Mouse (Mus musculus): ENCODE measurements around the gene Gm21976. TPM values are rescaled to one million over a fixed set of nuclear protein-coding genes. Genes with fewer than 3 reads are reported as not detected.

Gm21976 gene
- polyA plus RNA-seq, 1 experiment = 2.2 TPM

GRCm38 (mm10) chr13:98354090-98354801, 74.6 kb downstream of the Gm21976 start, which contains the start of gene Foxd1:
Foxd1 (plus strand) TSS chr13:98354242.
- DNase-seq (ENCODE audit: low read depth) = no peak

- DNase-seq (ENCODE audit: low read depth) = no peak
Observed at GRCm38 (mm10) chr13:98354871-98355558, 75.3 kb downstream of the Gm21976 start.

- DNase-seq (ENCODE audit: low read depth) = no peak
Observed at GRCm38 (mm10) chr13:98355559-98356111, 75.9 kb downstream of the Gm21976 start.

- no peak for DNase-seq (ENCODE audit: low read depth)
Observed at GRCm38 (mm10) chr13:98356176-98356972, 76.7 kb downstream of the Gm21976 start.

Other genes starting within 250 kb of the Gm21976 start
- gene Arhgef28, start 73.4 kb upstream of the Gm21976 start, polyA plus RNA-seq (2012; rRNA removed) = 25.7 and 27.8 TPM in 2 replicates
- 6.5 and 7.9 TPM in 2 replicates for gene Utp15, start 16.8 kb upstream of the Gm21976 start, polyA plus RNA-seq (2012; rRNA removed)
- 14.7 and 16.4 TPM in 2 replicates for gene Ankra2, start 16.8 kb upstream of the Gm21976 start, polyA plus RNA-seq (2012; rRNA removed)
- gene Btf3, start 37.1 kb downstream of the Gm21976 start, polyA plus RNA-seq (2012; rRNA removed) = 149 and 207 TPM in 2 replicates
- 0.03 TPM in 1 of 2 replicates, not detected in the other for gene Foxd1, start 74.4 kb downstream of the Gm21976 start, polyA plus RNA-seq (2012; rRNA removed)
- 2.6 and 2.7 TPM in 2 replicates for gene Gm10320, start 212.1 kb downstream of the Gm21976 start, polyA plus RNA-seq (2012; rRNA removed)